Mouse (Mus musculus) spleen, adult 2 months (tissue): ENCODE measurements around the gene Bpifc. TPM values are rescaled to one million over a fixed set of nuclear protein-coding genes. Genes with fewer than 3 reads are reported as not detected.
A peak's percentile ranks its signal among the peaks of the same experiment; 100 is the strongest.

Source experiments
- DNase-seq, 2 experiments: peaks; one replicate each; pipeline versions ENCODE4 v3.0.0 to v3.0.0-alpha.2; 2012 to 2021; ENCODE audit warnings: low spot score in 2 of 2, low read depth in 1 of 2
- H3K27ac ChIP-seq: fragments of 200-500 bp; 2 replicates; pipeline ENCODE4 v1.5.1; 2012; ENCODE audit warnings: low read length, inconsistent platforms; ENCODE audit not compliant: insufficient read depth
- H3K27me3 ChIP-seq: fragments of 200-500 bp; 2 replicates; pipeline ENCODE4 v1.6.1; 2012; ENCODE audit warnings: mild to moderate bottlenecking, moderate library complexity, low read length, inconsistent platforms; ENCODE audit not compliant: control insufficient read depth, insufficient read depth
- H3K36me3 ChIP-seq: fragments of 200-500 bp; 2 replicates; pipeline ENCODE4 v1.6.1; 2012; ENCODE audit warnings: mild to moderate bottlenecking, low read length, inconsistent platforms; ENCODE audit not compliant: control insufficient read depth, insufficient read depth
- H3K4me1 ChIP-seq: fragments of 200-500 bp; 2 replicates; pipeline ENCODE4 v1.6.1; 2011; ENCODE audit warnings: inconsistent platforms; ENCODE audit not compliant: control insufficient read depth, insufficient read depth, insufficient read length
- H3K4me3 ChIP-seq: fragments of 200-500 bp; 2 replicates; pipeline ENCODE4 v1.5.1; 2011; ENCODE audit warnings: mild to moderate bottlenecking, inconsistent platforms; ENCODE audit not compliant: insufficient read depth, insufficient read length; ENCODE audit errors: extremely low read depth
- CTCF ChIP-seq: fragments of 200-500 bp; IDR thresholded peaks from 2 replicates; pipeline ENCODE4 v1.5.1; 2011; ENCODE audit warnings: mild to moderate bottlenecking, inconsistent platforms; ENCODE audit not compliant: insufficient read depth, insufficient read length, insufficient replicate concordance; ENCODE audit errors: extremely low read depth
- POLR2A ChIP-seq: fragments of 200-500 bp; IDR thresholded peaks from 2 replicates; pipeline ENCODE4 v1.6.1; 2011; ENCODE audit warnings: low read depth, low read length, inconsistent platforms
- WGBS: fragments of 180-500 bp; shearing (Covaris S2); methylation state at CpG from one replicate; pipeline ENCODE4 v1.1.7; 2018; 5-methylcytosine and 5-hydroxymethylcytosine counted together
- polyA plus RNA-seq: library from polyadenylated mRNA; depleted of rRNA; stranded (reverse); fragments of >200 nt; gene quantifications from 2 replicates; pipeline ENCODE4 v1.2.3, GENCODE M21; 2012

Bpifc gene
- polyA plus RNA-seq, 1 experiment, result not detected

DNA sequence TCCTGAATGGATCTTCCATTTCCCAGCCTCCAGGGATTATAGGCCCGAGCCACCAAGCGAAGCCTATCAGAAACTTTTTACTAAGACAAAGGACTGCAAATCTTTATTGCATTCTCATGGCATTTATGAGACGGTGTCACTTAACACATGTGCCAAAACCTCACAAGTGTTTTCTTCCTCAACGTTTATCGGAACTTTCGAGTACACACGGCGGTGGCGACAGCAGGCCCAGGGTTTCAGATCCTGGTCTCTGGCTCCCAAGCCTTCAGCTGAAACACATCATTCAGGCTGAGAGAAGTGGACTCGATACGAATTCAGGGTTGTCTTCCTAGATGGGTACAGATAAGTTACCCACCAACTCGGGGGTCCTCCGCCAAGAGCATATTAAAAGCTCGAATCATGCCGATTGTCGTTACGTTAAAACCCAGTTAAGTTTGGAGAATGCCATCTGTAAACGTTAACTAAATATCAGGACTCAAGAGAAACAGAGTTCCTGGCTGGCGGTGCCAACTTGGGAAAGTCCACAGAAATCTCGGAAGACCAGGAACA is 54.8 kb downstream of the Bpifc start:
- no peak for DNase-seq
- WGBS, result 2% methylated on average over 20 of the region's 20 CpGs
- Histone ChIP-seq H3K4me1 (peaks cover 18% of the 10 kb centered on the region), H3K27ac (peak overlapping the region; percentile 71), H3K27me3 (no peaks in the 10 kb centered on the region), H3K4me3 (peak overlapping the region; percentile 83), H3K36me3 (peaks cover 8% of the 10 kb centered on the region)
- TF ChIP-seq CTCF (no peak), POLR2A (no peak)

DNA sequence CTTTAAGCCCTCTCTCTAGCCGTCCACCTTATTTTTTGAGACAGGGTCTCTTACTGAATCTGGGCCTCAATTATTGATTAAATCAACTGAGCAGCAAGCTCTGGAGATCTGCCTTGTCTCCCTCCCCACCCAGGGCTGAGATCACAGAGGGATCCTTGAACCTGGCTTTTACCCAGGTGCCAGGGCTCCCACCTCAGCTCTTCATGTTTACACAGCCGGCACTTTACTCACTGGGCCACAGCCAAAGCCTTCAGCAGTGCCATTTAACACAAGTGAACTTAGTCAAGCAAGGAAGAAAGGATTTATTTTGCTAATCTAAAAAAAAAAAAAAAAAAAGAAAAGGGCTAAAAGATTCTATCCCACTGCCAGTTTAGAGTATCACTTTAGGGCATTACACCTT is 57.3 kb downstream of the Bpifc start:
- no peak for DNase-seq
- no peak for TF ChIP-seq CTCF
- no peak for TF ChIP-seq POLR2A
- no peaks in the 10 kb centered on the region for H3K27me3 ChIP-seq
- H3K4me1 ChIP-seq, result peaks cover 28% of the 10 kb centered on the region
- H3K4me3 ChIP-seq, result no peak overlapping the region
- peaks cover 9% of the 10 kb centered on the region for H3K36me3 ChIP-seq
- peak overlapping the region; percentile 35; the same call in 1 of the 2 replicates for H3K27ac ChIP-seq
- 82% methylated on average over 2 of the region's 2 CpGs for WGBS

DNA sequence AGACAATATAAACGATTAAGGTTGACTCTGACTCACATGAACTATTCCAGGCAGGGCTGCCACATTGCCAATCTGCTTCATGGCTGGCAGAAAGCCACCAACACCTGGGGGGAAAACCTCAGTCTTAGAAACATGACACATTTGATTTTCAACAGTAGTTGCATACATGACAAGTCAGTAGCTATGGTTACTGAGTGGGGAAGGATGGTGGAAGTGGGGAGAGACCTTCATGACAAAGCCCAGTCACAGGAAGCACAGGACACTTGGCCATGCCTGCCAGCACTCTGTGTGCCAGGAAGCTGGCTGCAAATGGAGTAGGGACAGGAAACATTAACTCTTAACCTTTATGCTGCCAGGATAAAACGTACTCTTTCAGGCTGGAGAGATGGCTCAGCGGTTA is 58.3 kb downstream of the Bpifc start:
- Histone ChIP-seq H3K27me3 (no peaks in the 10 kb centered on the region), H3K36me3 (peaks cover 19% of the 10 kb centered on the region), H3K27ac (peak overlapping the region; percentile 33; the same call in 1 of the 2 replicates), H3K4me1 (peaks cover 28% of the 10 kb centered on the region), H3K4me3 (no peak overlapping the region)
- no peak for DNase-seq
- 35% methylated on average over 3 of the region's 3 CpGs for WGBS
- TF ChIP-seq CTCF (no peak), POLR2A (no peak)

DNA sequence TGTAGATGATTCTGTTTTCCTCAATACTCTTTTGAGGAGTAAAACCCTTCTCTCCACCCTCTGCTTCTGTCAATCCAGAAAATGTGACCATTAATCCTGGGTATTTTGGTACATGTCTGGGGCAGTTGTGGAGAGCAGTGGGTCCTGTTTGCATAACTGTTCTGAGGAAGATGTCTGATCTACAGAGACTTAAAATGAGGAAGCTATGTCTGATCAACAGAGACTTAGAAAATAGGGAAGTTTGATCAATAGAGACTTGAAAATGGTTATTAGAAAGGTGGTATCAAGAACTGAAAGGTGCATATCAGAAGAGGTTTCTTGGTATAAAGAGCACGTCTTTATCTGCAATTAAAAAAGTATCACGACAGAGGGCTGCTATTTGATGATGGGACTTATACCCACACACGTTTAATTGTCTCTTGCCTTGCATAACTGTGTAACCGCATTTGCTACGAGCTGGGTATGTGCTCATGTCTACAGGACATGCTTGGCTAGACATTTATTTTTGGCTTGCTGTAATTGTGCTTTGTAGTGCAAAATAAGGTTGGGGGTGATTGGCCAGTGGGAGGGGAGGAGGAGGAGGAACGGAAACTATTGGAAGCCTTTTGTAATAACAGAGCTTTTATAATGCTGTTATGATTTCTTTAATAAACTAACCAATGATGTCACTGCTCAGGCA is 59.8 kb downstream of the Bpifc start:
- no peak for TF ChIP-seq POLR2A
- WGBS, result 44% methylated on average over 6 of the region's 6 CpGs
- DNase-seq, result peak; percentile 26 to 50
- Histone ChIP-seq H3K36me3 (peaks cover 24% of the 10 kb centered on the region), H3K4me3 (no peak overlapping the region), H3K4me1 (peaks cover 28% of the 10 kb centered on the region), H3K27me3 (no peaks in the 10 kb centered on the region), H3K27ac (peak overlapping the region; percentile 79)

DNA sequence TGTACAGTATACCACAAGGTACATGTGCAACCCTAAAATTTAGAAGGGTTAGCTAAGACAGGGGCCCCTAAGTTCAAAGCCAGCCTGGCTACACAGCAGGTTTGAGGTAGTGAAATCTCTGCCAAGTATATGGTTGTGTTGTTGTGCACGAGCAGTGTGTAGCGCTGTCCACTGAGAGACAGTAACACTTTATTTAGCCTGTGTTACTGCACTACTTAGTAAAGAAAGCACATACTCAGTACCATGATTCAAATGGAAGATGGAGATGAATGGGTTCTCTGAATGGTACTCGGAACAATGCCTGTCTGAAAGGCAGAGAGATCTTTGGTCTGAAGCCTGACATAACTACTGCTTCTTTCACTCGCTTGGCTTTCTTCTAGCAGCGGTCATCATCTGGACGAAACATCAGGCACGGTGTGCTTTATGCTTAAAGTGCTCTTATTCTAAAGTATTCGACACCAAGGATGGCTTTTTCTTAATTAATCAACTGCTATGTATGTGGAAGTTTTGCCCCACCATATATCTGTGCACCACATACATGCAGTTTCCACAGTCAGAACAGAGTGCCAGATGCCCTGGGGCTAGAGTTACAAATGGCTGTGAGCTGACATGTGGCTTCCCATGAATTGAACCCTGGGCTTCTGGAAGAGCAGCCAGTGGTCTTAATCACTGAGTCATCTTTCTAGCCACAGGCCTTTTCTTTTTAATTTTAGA is 63.1 kb downstream of the Bpifc start:
- no peak overlapping the region for H3K27ac ChIP-seq
- H3K4me1 ChIP-seq, result peaks cover 20% of the 10 kb centered on the region
- 98% methylated on average over 8 of the region's 8 CpGs for WGBS
- no peaks in the 10 kb centered on the region for H3K27me3 ChIP-seq
- DNase-seq, result no peak
- TF ChIP-seq CTCF (no peak), POLR2A (no peak)
- no peak overlapping the region for H3K4me3 ChIP-seq
- peaks cover 35% of the 10 kb centered on the region for H3K36me3 ChIP-seq

DNA sequence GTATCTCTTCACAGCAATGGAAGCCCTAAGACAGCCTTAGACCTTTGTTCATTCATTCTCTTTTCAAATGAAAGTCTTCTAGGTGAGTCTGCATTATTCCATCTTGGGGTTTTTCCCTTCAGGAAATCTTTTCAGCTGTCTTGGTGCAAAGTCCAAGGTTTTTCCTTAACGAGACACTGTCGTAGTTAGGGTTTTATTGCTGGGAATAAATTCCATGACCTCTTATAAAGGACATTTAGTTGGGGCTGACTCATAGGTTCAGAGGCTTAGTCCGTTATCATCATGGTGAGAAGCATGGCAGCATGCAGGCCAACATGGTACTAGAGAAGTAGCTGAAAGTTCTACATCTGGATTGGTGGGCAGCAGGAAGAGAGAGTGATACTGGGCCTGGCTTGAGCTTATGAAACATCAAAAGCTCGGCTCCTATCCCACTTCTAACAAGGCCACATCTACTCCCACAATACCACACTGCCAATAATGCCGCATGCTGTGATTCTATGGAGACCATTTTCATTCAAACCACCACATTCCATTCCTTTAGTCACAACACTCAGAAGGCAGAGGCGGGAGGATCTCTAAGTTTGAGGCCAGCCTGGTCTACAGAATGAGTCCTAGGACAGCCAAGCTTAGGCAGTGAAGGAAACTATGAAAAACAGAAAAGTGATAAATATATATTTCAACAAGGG is 75.3 kb downstream of the Bpifc start:
- Histone ChIP-seq H3K27me3 (no peaks in the 10 kb centered on the region), H3K4me3 (no peak overlapping the region), H3K27ac (no peak overlapping the region), H3K36me3 (peaks cover 34% of the 10 kb centered on the region), H3K4me1 (no peaks in the 10 kb centered on the region)
- TF ChIP-seq CTCF (no peak), POLR2A (no peak)
- DNase-seq, result no peak
- WGBS, result 95% methylated on average over 6 of the region's 6 CpGs
